Mouse (Mus musculus): ENCODE data around the gene Ptprn2. TPM values are rescaled to one million over a fixed set of nuclear protein-coding genes. Genes with fewer than 3 reads are reported as not detected.

Ptprn2 gene
- polyA plus RNA-seq, 1 experiment from 2014 or later: 0.18 TPM

GRCm38 (mm10) chr12:117304751-117305624 lies 819.5 kb downstream of the Ptprn2 start:
- H3K36me3 ChIP-seq: no peaks in the 10 kb centered on the region
- no peaks in the 10 kb centered on the region for H3K9me3 ChIP-seq (replicated peaks)
- H3K9ac ChIP-seq: no peak overlapping the region
- H3K27ac ChIP-seq: no peak overlapping the region
- no peak overlapping the region for H3K4me2 ChIP-seq
- ATAC-seq (replicated peaks; ENCODE audit: low FRiP score): no peak
- no peaks in the 10 kb centered on the region for H3K4me1 ChIP-seq
- H3K4me3 ChIP-seq (replicated peaks): no peak overlapping the region
- H3K27me3 ChIP-seq: no peaks in the 10 kb centered on the region
- WGBS: 84% methylated on average over 17 of the region's 17 CpGs

GRCm38 (mm10) chr12:117305625-117306105 lies 820.1 kb downstream of the Ptprn2 start:
- H3K27me3 ChIP-seq: no peaks in the 10 kb centered on the region
- no peaks in the 10 kb centered on the region for H3K36me3 ChIP-seq
- no peak overlapping the region for H3K9ac ChIP-seq
- H3K27ac ChIP-seq: no peak overlapping the region
- no peaks in the 10 kb centered on the region for H3K9me3 ChIP-seq (replicated peaks)
- H3K4me1 ChIP-seq: no peaks in the 10 kb centered on the region
- ATAC-seq (replicated peaks; ENCODE audit: low FRiP score): no peak
- H3K4me3 ChIP-seq (replicated peaks): no peak overlapping the region
- H3K4me2 ChIP-seq: no peak overlapping the region
- WGBS: 91% methylated on average over 5 of the region's 5 CpGs

- H3K4me1 ChIP-seq: no peaks in the 10 kb centered on the region
- H3K4me3 ChIP-seq (replicated peaks): no peak overlapping the region
- no peak overlapping the region for H3K4me2 ChIP-seq
- H3K36me3 ChIP-seq: no peaks in the 10 kb centered on the region
- WGBS: 77% methylated on average over 6 of the region's 6 CpGs
- no peak overlapping the region for H3K27ac ChIP-seq
- no peaks in the 10 kb centered on the region; the same call in 1 of the 2 replicates for H3K9me3 ChIP-seq (replicated peaks)
- H3K27me3 ChIP-seq: no peaks in the 10 kb centered on the region
- H3K9ac ChIP-seq: no peak overlapping the region
- no peak for ATAC-seq (replicated peaks; ENCODE audit: low FRiP score)
Measured at GRCm38 (mm10) chr12:117312079-117312478, 826.6 kb downstream of the Ptprn2 start.

DNA sequence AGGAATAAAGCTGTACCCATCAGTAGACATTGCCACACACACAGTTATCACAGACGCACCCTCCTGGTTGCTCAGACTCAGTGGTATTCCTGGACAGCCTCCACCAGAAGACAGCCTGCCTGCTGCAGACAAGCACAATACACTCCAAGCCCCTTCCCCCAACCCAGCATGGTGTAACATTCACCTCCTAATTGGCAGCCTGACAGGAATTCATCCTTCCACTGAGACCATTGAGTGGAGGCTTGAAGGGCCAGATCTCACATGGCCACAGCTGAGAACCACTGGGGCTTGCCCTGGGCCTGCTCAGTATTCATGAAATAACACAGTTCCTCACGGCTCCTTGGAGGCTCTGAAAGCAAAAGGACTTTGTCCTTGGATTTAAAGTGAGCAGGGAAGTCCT lies 829.5 kb downstream of the Ptprn2 start:
- H3K4me2 ChIP-seq: no peak overlapping the region
- H3K9me3 ChIP-seq (replicated peaks): no peaks in the 10 kb centered on the region; the same call in 1 of the 2 replicates
- H3K27ac ChIP-seq: no peak overlapping the region
- no peak overlapping the region for H3K9ac ChIP-seq
- H3K36me3 ChIP-seq: no peaks in the 10 kb centered on the region
- no peaks in the 10 kb centered on the region for H3K27me3 ChIP-seq
- no peak for ATAC-seq (replicated peaks; ENCODE audit: low FRiP score)
- H3K4me1 ChIP-seq: no peaks in the 10 kb centered on the region
- H3K4me3 ChIP-seq (replicated peaks): no peak overlapping the region
- WGBS: 56% methylated on average over 2 of the region's 2 CpGs

DNA sequence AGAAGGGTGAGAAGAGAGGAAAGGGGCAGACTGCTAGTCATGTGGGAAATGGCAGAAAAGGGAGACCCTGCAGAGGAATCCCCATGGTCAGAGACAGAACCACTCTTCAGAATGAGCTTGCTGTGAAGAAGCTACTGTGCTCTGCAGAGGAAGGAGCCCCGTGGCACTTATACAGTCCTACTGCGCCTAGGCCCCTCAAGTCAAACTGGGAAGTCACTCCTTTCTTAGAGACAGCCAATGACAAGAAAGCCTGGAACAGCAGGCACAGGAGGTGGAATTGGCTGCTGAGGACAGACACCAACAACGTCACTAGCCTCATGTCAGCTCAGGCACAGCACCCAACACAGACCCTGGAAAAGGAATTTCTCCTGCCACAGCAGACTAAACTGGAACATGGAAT lies 830.1 kb downstream of the Ptprn2 start:
- no peak for ATAC-seq (replicated peaks; ENCODE audit: low FRiP score)
- no peaks in the 10 kb centered on the region for H3K36me3 ChIP-seq
- no peak overlapping the region for H3K4me2 ChIP-seq
- H3K9ac ChIP-seq: no peak overlapping the region
- H3K27me3 ChIP-seq: no peaks in the 10 kb centered on the region
- WGBS: 82% methylated on average over 3 of the region's 3 CpGs
- H3K9me3 ChIP-seq (replicated peaks): no peaks in the 10 kb centered on the region; the same call in 1 of the 2 replicates
- H3K4me1 ChIP-seq: no peaks in the 10 kb centered on the region
- H3K27ac ChIP-seq: no peak overlapping the region
- H3K4me3 ChIP-seq (replicated peaks): no peak overlapping the region

DNA sequence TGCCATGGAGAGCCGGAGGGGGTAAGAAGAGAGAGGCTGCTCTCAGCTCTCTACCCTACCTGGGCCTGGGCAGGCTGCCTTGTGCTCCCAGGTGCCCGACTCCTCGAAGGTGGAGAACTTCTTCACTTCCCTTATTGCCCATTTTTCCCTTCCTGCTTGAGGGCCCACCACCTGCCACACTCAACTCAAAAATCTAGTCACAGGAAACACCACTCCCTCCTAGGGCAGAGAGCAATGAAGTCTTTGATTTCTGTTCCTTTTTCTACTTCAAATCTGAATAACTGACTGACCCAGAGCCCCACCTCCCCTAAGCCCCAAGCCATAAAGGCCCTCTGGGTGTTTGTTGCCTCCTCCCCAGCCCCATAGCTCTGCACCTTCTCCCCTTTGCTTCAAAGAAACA lies 832.7 kb downstream of the Ptprn2 start:
- no peak overlapping the region for H3K27ac ChIP-seq
- no peak for ATAC-seq (replicated peaks; ENCODE audit: low FRiP score)
- H3K4me1 ChIP-seq: no peaks in the 10 kb centered on the region
- H3K9ac ChIP-seq: no peak overlapping the region
- H3K27me3 ChIP-seq: no peaks in the 10 kb centered on the region
- no peaks in the 10 kb centered on the region; the same call in 1 of the 2 replicates for H3K9me3 ChIP-seq (replicated peaks)
- 86% methylated on average over 3 of the region's 3 CpGs for WGBS
- no peaks in the 10 kb centered on the region for H3K36me3 ChIP-seq
- no peak overlapping the region for H3K4me3 ChIP-seq (replicated peaks)
- H3K4me2 ChIP-seq: no peak overlapping the region

GRCm38 (mm10) chr12:117323017-117323416 lies 837.5 kb downstream of the Ptprn2 start:
- no peak for ATAC-seq (replicated peaks; ENCODE audit: low FRiP score)
- Histone ChIP-seq H3K4me2 (no peak overlapping the region), H3K4me1 (no peaks in the 10 kb centered on the region), H3K9me3 (replicated peaks) (no peaks in the 10 kb centered on the region), H3K9ac (no peak overlapping the region), H3K27me3 (no peaks in the 10 kb centered on the region), H3K27ac (no peak overlapping the region), H3K4me3 (replicated peaks) (no peak overlapping the region), H3K36me3 (no peaks in the 10 kb centered on the region)
- 85% methylated on average over 3 of the region's 3 CpGs for WGBS

MicroRNAs within 50 kb of the gene (microRNA counts, 519-probe panel; counts per million panel counts)
- 2,436 counts per million, percentile 39 among the panel's probes with 10 or more counts for microRNA mmu-miR-153

Small RNA genes lying within 50 kb of the gene (microRNA-seq; reads per million reads assigned to microRNA genes)
- gene Mir153: 7.1 reads per million, percentile 26 among the genes with 10 or more reads in this experiment

Other genes starting within 250 kb of the Ptprn2 start
- gene Wdr60, start 222.7 kb upstream of the Ptprn2 start, polyA plus RNA-seq (2015; fragmentation: Nextera tagmentation; extraction: Ambion mirVana): 19.6 and 20.2 TPM in 2 replicates
- not detected in 2 replicates for gene Gm11027, start 210.3 kb upstream of the Ptprn2 start, polyA plus RNA-seq (2015; fragmentation: Nextera tagmentation; extraction: Ambion mirVana)
- 17.8 and 18.7 TPM in 2 replicates for gene Esyt2, start 204.5 kb upstream of the Ptprn2 start, polyA plus RNA-seq (2015; fragmentation: Nextera tagmentation; extraction: Ambion mirVana)
- gene Ncapg2, start 80.3 kb upstream of the Ptprn2 start, polyA plus RNA-seq (2015; fragmentation: Nextera tagmentation; extraction: Ambion mirVana): 37.0 and 37.2 TPM in 2 replicates